Mouse (Mus musculus): ENCODE results near the gene Ddx49. TPM values are rescaled to one million over a fixed set of nuclear protein-coding genes. Genes with fewer than 3 reads are reported as not detected.

The Ddx49 gene
- polyA plus RNA-seq, 1 experiment from 2014 or later, result 53.8 TPM

- no peak overlapping the region for H3K4me2 ChIP-seq (replicated peaks)
- ATAC-seq (ENCODE audit: low FRiP score, low read depth), result no peak
- no peak overlapping the region for H3K9ac ChIP-seq (replicated peaks)
- no peaks in the 10 kb centered on the region; the same call in 1 of the 2 replicates for H3K27me3 ChIP-seq
- no peak overlapping the region for H3K27ac ChIP-seq (replicated peaks)
- WGBS, result 48% methylated on average over 3 of the region's 3 CpGs
- H3K4me3 ChIP-seq, result no peak overlapping the region
- peaks cover 14% of the 10 kb centered on the region for H3K36me3 ChIP-seq
- H3K4me1 ChIP-seq, result peaks cover 15% of the 10 kb centered on the region
- H3K9me3 ChIP-seq, result no peaks in the 10 kb centered on the region
Measured at GRCm38 (mm10) chr8:70281001-70281400, 21.3 kb downstream of the Ddx49 start.

GRCm38 (mm10) chr8:70279266-70279665 is 23.0 kb downstream of the Ddx49 start:
- Histone ChIP-seq H3K4me3 (no peak overlapping the region), H3K4me2 (replicated peaks) (no peak overlapping the region), H3K36me3 (no peaks in the 10 kb centered on the region), H3K9ac (replicated peaks) (no peak overlapping the region), H3K9me3 (peaks cover 3% of the 10 kb centered on the region; the same call in 1 of the 2 replicates), H3K27ac (replicated peaks) (no peak overlapping the region), H3K4me1 (peaks cover 9% of the 10 kb centered on the region), H3K27me3 (no peaks in the 10 kb centered on the region; the same call in 1 of the 2 replicates)
- WGBS, result 75% methylated on average over 8 of the region's 8 CpGs
- ATAC-seq (ENCODE audit: low FRiP score, low read depth), result no peak

GRCm38 (mm10) chr8:70278175-70278574 is 24.1 kb downstream of the Ddx49 start:
- H3K9me3 ChIP-seq, result peaks cover 3% of the 10 kb centered on the region; the same call in 1 of the 2 replicates
- 0 out of 2 replicates have a peak, but pooled peaks cover 2% of the 10 kb centered on the region for H3K4me1 ChIP-seq
- no peak overlapping the region for H3K27ac ChIP-seq (replicated peaks)
- no peak overlapping the region for H3K4me2 ChIP-seq (replicated peaks)
- no peak for ATAC-seq (ENCODE audit: low FRiP score, low read depth)
- 69% methylated on average over 15 of the region's 15 CpGs for WGBS
- no peak overlapping the region for H3K9ac ChIP-seq (replicated peaks)
- no peaks in the 10 kb centered on the region for H3K36me3 ChIP-seq
- H3K27me3 ChIP-seq, result no peaks in the 10 kb centered on the region; the same call in 1 of the 2 replicates
- no peak overlapping the region for H3K4me3 ChIP-seq

- Histone ChIP-seq H3K27me3 (no peaks in the 10 kb centered on the region; the same call in 1 of the 2 replicates), H3K4me1 (0 out of 2 replicates have a peak, but pooled peaks cover 2% of the 10 kb centered on the region)
- WGBS, result 88% methylated on average over 3 of the region's 3 CpGs
Measured at GRCm38 (mm10) chr8:70276476-70276875, 25.8 kb downstream of the Ddx49 start.

GRCm38 (mm10) chr8:70274350-70274749 is 27.9 kb downstream of the Ddx49 start:
- H3K4me2 ChIP-seq (replicated peaks), result no peak overlapping the region
- no peak for ATAC-seq (ENCODE audit: low FRiP score, low read depth)

More at GRCm38 (mm10) chr8:70276476-70276875, 25.8 kb downstream of the Ddx49 start:
- Histone ChIP-seq H3K9me3 (peaks cover 3% of the 10 kb centered on the region; the same call in 1 of the 2 replicates), H3K27ac (replicated peaks) (no peak overlapping the region), H3K4me3 (no peak overlapping the region), H3K9ac (replicated peaks) (no peak overlapping the region), H3K4me2 (replicated peaks) (no peak overlapping the region), H3K36me3 (no peaks in the 10 kb centered on the region)
- no peak for ATAC-seq (ENCODE audit: low FRiP score, low read depth)

GRCm38 (mm10) chr8:70272949-70273348 is 29.3 kb downstream of the Ddx49 start:
- Histone ChIP-seq H3K4me1 (no peaks in the 10 kb centered on the region), H3K36me3 (no peaks in the 10 kb centered on the region), H3K27me3 (no peaks in the 10 kb centered on the region; the same call in 1 of the 2 replicates), H3K4me3 (no peak overlapping the region), H3K27ac (replicated peaks) (no peak overlapping the region), H3K9ac (replicated peaks) (no peak overlapping the region), H3K9me3 (peaks cover 3% of the 10 kb centered on the region; the same call in 1 of the 2 replicates), H3K4me2 (replicated peaks) (no peak overlapping the region)
- 91% methylated on average over 3 of the region's 3 CpGs for WGBS
- ATAC-seq (ENCODE audit: low FRiP score, low read depth), result no peak

More at GRCm38 (mm10) chr8:70274350-70274749, 27.9 kb downstream of the Ddx49 start:
- Histone ChIP-seq H3K4me3 (no peak overlapping the region), H3K36me3 (no peaks in the 10 kb centered on the region), H3K9me3 (peaks cover 3% of the 10 kb centered on the region; the same call in 1 of the 2 replicates), H3K27ac (replicated peaks) (no peak overlapping the region), H3K27me3 (no peaks in the 10 kb centered on the region; the same call in 1 of the 2 replicates), H3K4me1 (0 out of 2 replicates have a peak, but pooled peaks cover 2% of the 10 kb centered on the region), H3K9ac (replicated peaks) (no peak overlapping the region)

- H3K9ac ChIP-seq (replicated peaks), result no peak overlapping the region
- peaks cover 27% of the 10 kb centered on the region for H3K36me3 ChIP-seq
- no peak overlapping the region for H3K4me3 ChIP-seq
- no peaks in the 10 kb centered on the region for H3K9me3 ChIP-seq
- H3K27me3 ChIP-seq, result no peaks in the 10 kb centered on the region
- no peaks in the 10 kb centered on the region for H3K4me1 ChIP-seq
- 59% methylated on average over 11 of the region's 11 CpGs for WGBS
- H3K4me2 ChIP-seq (replicated peaks), result no peak overlapping the region
- no peak for ATAC-seq (ENCODE audit: low FRiP score, low read depth)
- H3K27ac ChIP-seq (replicated peaks), result no peak overlapping the region
Measured at GRCm38 (mm10) chr8:70268799-70269565, 33.3 kb downstream of the Ddx49 start.

- Histone ChIP-seq H3K4me2 (replicated peaks) (no peak overlapping the region), H3K4me3 (no peak overlapping the region), H3K27ac (replicated peaks) (no peak overlapping the region), H3K9ac (replicated peaks) (no peak overlapping the region), H3K4me1 (no peaks in the 10 kb centered on the region), H3K27me3 (no peaks in the 10 kb centered on the region), H3K9me3 (no peaks in the 10 kb centered on the region), H3K36me3 (peaks cover 34% of the 10 kb centered on the region)
- 41% methylated on average over 5 of the region's 5 CpGs for WGBS
- no peak for ATAC-seq (ENCODE audit: low FRiP score, low read depth)
Measured at GRCm38 (mm10) chr8:70268311-70268710, 34.0 kb downstream of the Ddx49 start.

- H3K9ac ChIP-seq (replicated peaks), result no peak overlapping the region
- H3K36me3 ChIP-seq, result peaks cover 40% of the 10 kb centered on the region
- H3K4me2 ChIP-seq (replicated peaks), result no peak overlapping the region
- no peak overlapping the region for H3K27ac ChIP-seq (replicated peaks)
- no peaks in the 10 kb centered on the region for H3K4me1 ChIP-seq
- no peak overlapping the region for H3K4me3 ChIP-seq
- no peaks in the 10 kb centered on the region for H3K27me3 ChIP-seq
- no peaks in the 10 kb centered on the region for H3K9me3 ChIP-seq
- no peak for ATAC-seq (ENCODE audit: low FRiP score, low read depth)
- WGBS, result 91% methylated on average over 3 of the region's 3 CpGs
Measured at GRCm38 (mm10) chr8:70267674-70268073, 34.6 kb downstream of the Ddx49 start.

- no peak overlapping the region for H3K9ac ChIP-seq (replicated peaks)
- no peak overlapping the region for H3K4me2 ChIP-seq (replicated peaks)
- no peaks in the 10 kb centered on the region for H3K9me3 ChIP-seq
- no peak for ATAC-seq (ENCODE audit: low FRiP score, low read depth)
- no peak overlapping the region for H3K4me3 ChIP-seq
- H3K27me3 ChIP-seq, result no peaks in the 10 kb centered on the region
- peaks cover 100% of the 10 kb centered on the region for H3K36me3 ChIP-seq
- 96% methylated on average over 2 of the region's 2 CpGs for WGBS
- H3K27ac ChIP-seq (replicated peaks), result no peak overlapping the region
- H3K4me1 ChIP-seq, result no peaks in the 10 kb centered on the region
Measured at GRCm38 (mm10) chr8:70259043-70259442, 43.2 kb downstream of the Ddx49 start.

GRCm38 (mm10) chr8:70258600-70258999 is 43.7 kb downstream of the Ddx49 start:
- Histone ChIP-seq H3K4me1 (no peaks in the 10 kb centered on the region), H3K36me3 (peaks cover 100% of the 10 kb centered on the region), H3K9ac (replicated peaks) (no peak overlapping the region), H3K4me2 (replicated peaks) (no peak overlapping the region), H3K27me3 (no peaks in the 10 kb centered on the region), H3K9me3 (no peaks in the 10 kb centered on the region), H3K27ac (replicated peaks) (no peak overlapping the region), H3K4me3 (no peak overlapping the region)
- no peak for ATAC-seq (ENCODE audit: low FRiP score, low read depth)
- 96% methylated on average over 5 of the region's 5 CpGs for WGBS

- no peak overlapping the region for H3K27ac ChIP-seq (replicated peaks)
- H3K4me1 ChIP-seq, result no peaks in the 10 kb centered on the region
- 88% methylated on average over 3 of the region's 3 CpGs for WGBS
- ATAC-seq (ENCODE audit: low FRiP score, low read depth), result no peak
- H3K9ac ChIP-seq (replicated peaks), result no peak overlapping the region
- no peaks in the 10 kb centered on the region for H3K27me3 ChIP-seq
- no peak overlapping the region for H3K4me2 ChIP-seq (replicated peaks)
- H3K9me3 ChIP-seq, result no peaks in the 10 kb centered on the region
- no peak overlapping the region for H3K4me3 ChIP-seq
- H3K36me3 ChIP-seq, result peaks cover 100% of the 10 kb centered on the region
Measured at GRCm38 (mm10) chr8:70257456-70257855, 44.8 kb downstream of the Ddx49 start.
